Mouse (Mus musculus) liver, embryonic 14.5 days (tissue): ENCODE data around the gene Bcas3. TPM values are rescaled to one million over a fixed set of nuclear protein-coding genes. Genes with fewer than 3 reads are reported as not detected.

Experiments used
- ATAC-seq: fragments of 200-750 bp; cut with Nextera tagmentation; 2 replicates; pipeline ENCODE4 v1.8.0; 2017; ENCODE audit warnings: moderate number of reproducible peaks, mild to moderate bottlenecking, moderate library complexity; ENCODE audit not compliant: insufficient read depth
- DNase-seq, 3 experiments: peaks; one replicate each; pipeline ENCODE4 v3.0.0-alpha.2; 2012 to 2013; ENCODE audit warnings: low read depth in 3 of 3, low spot score in 3 of 3
- H3K27ac ChIP-seq: fragments of 300-500 bp; sonication (generic); 2 replicates; pipeline ENCODE4 v1.5.1; 2014; ENCODE audit warnings: moderate library complexity, mild to moderate bottlenecking, control low read depth, inconsistent platforms
- H3K27me3 ChIP-seq: fragments of 300-500 bp; sonication (generic); 2 replicates; pipeline ENCODE4 v1.6.1; 2014; ENCODE audit warnings: mild to moderate bottlenecking, low read length, moderate library complexity; ENCODE audit not compliant: control insufficient read depth, insufficient read depth
- H3K36me3 ChIP-seq: fragments of 300-500 bp; sonication (generic); replicated peaks from 2 replicates; pipeline ENCODE4 v1.6.1; 2014; ENCODE audit warnings: low read depth; ENCODE audit not compliant: control insufficient read depth, insufficient read depth
- H3K4me1 ChIP-seq, 2 experiments: fragments of 200-500 bp in 1 of 2; fragments of 300-500 bp in 1 of 2; sonication (generic) in 1 of 2; replicated peaks; 2 replicates each; pipeline ENCODE4 v1.6.1; 2012 to 2014; ENCODE audit warnings: antibody characterized with exemption in 1 of 2, inconsistent platforms in 1 of 2, low read length in 1 of 2; ENCODE audit not compliant: control insufficient read depth in 2 of 2, insufficient read depth in 2 of 2
- H3K4me2 ChIP-seq: fragments of 300-500 bp; sonication (generic); 2 replicates; pipeline ENCODE4 v1.6.1; 2014; ENCODE audit warnings: low read depth, mild to moderate bottlenecking, control low read depth, moderate library complexity
- H3K4me3 ChIP-seq, 2 experiments: fragments of 200-500 bp in 1 of 2; fragments of 300-500 bp in 1 of 2; sonication (generic) in 1 of 2; 2 replicates each; pipeline ENCODE4 v1.5.1; 2012 to 2014; ENCODE audit warnings: low read depth in 2 of 2, low read length in 2 of 2, mild to moderate bottlenecking in 2 of 2, control low read depth in 1 of 2, inconsistent platforms in 1 of 2, moderate library complexity in 1 of 2; ENCODE audit not compliant: insufficient read depth in 1 of 2
- H3K9ac ChIP-seq: fragments of 300-500 bp; sonication (generic); replicated peaks from 2 replicates; pipeline ENCODE4 v1.6.1; 2014; ENCODE audit warnings: mild to moderate bottlenecking, control low read depth, moderate library complexity
- H3K9me3 ChIP-seq: fragments of 300-500 bp; sonication (generic); 2 replicates; pipeline ENCODE4 v1.6.1; 2016; ENCODE audit warnings: low read length, mixed read lengths; ENCODE audit not compliant: control insufficient read depth
- CTCF ChIP-seq: IDR thresholded peaks from 2 replicates; pipeline ENCODE4 v1.5.1; 2016; ENCODE audit warnings: antibody characterized with exemption, low read depth, control low read depth
- EP300 ChIP-seq: IDR thresholded peaks from 2 replicates; pipeline ENCODE4 v1.6.1; 2016; ENCODE audit warnings: antibody characterized with exemption, low read depth
- WGBS: fragments of 180-500 bp; shearing (Covaris S2); extraction: QIAGEN DNeasy Blood & Tissue Kit; methylation state at CpG from one replicate; pipeline ENCODE4 v1.1.7; 2014; ENCODE audit not compliant: insufficient replicate concordance; 5-methylcytosine and 5-hydroxymethylcytosine counted together
- polyA plus RNA-seq, 2 experiments: library from polyadenylated mRNA; depleted of rRNA in 1 of 2; stranded (reverse) in 1 of 2; unstranded in 1 of 2; fragments of >200 nt; fragmentation: Nextera tagmentation in 1 of 2; extraction: Ambion mirVana in 1 of 2; gene quantifications; 2 replicates each; pipeline versions ENCODE4 v1.2.1 to v1.2.3; 2012 to 2014

Gene Bcas3
- polyA plus RNA-seq, 2 experiments = 6.9 to 17.5 TPM

GRCm38 (mm10) chr11:85829520-85830440 lies 476.8 kb downstream of the Bcas3 start:
- whole genome bisulfite sequencing = under 1% methylated on average over 60 of the region's 61 CpGs
- no peaks in the 10 kb centered on the region for H3K36me3 ChIP-seq
- no peak for DNase-seq
- peaks cover 0 to 9% of the 10 kb centered on the region in 2 experiments; a peak in 2 of 4 replicates for H3K4me1 ChIP-seq
- H3K27me3 ChIP-seq = peaks cover 96% of the 10 kb centered on the region
- no peak for ATAC-seq
- H3K9ac ChIP-seq = no peak overlapping the region
- TF ChIP-seq EP300 = no peak
- TF ChIP-seq CTCF = no peak
- H3K4me2 ChIP-seq = peak overlapping the region; percentile 31; the same call in 1 of the 2 replicates
- H3K4me3 ChIP-seq = no peak overlapping the region
- H3K27ac ChIP-seq = no peak overlapping the region
- no peaks in the 10 kb centered on the region for H3K9me3 ChIP-seq

GRCm38 (mm10) chr11:85830901-85831341 lies 478.0 kb downstream of the Bcas3 start:
- H3K9me3 ChIP-seq = no peaks in the 10 kb centered on the region
- no peak for DNase-seq
- H3K4me2 ChIP-seq = no peak overlapping the region
- 2% methylated on average over 17 of the region's 17 CpGs for WGBS
- no peak for ATAC-seq
- no peaks in the 10 kb centered on the region for H3K36me3 ChIP-seq
- no peak overlapping the region for H3K9ac ChIP-seq
- H3K27ac ChIP-seq = no peak overlapping the region
- peaks cover 99% of the 10 kb centered on the region for H3K27me3 ChIP-seq
- TF ChIP-seq EP300 (no peak), CTCF (peak; percentile 61)
- no peak overlapping the region for H3K4me3 ChIP-seq
- H3K4me1 ChIP-seq = peaks cover 0 to 9% of the 10 kb centered on the region in 2 experiments; a peak in 2 of 4 replicates

GRCm38 (mm10) chr11:85831656-85832230 lies 478.8 kb downstream of the Bcas3 start:
- TF ChIP-seq CTCF = no peak
- TF ChIP-seq EP300 = no peak
- peak overlapping the region in 1 of 2 experiments; percentile 28; a peak in 2 of 4 replicates for H3K4me3 ChIP-seq
- H3K27ac ChIP-seq = no peak overlapping the region
- no peak for ATAC-seq
- DNase-seq = no peak
- 2% methylated on average over 33 of the region's 33 CpGs for WGBS
- peaks cover 0 to 9% of the 10 kb centered on the region in 2 experiments; a peak in 2 of 4 replicates for H3K4me1 ChIP-seq
- no peak overlapping the region for H3K9ac ChIP-seq
- H3K36me3 ChIP-seq = no peaks in the 10 kb centered on the region
- peak overlapping the region; percentile 53 for H3K4me2 ChIP-seq
- H3K9me3 ChIP-seq = no peaks in the 10 kb centered on the region
- peaks cover 99% of the 10 kb centered on the region for H3K27me3 ChIP-seq

GRCm38 (mm10) chr11:85832231-85832924 lies 479.4 kb downstream of the Bcas3 start, which contains the start of gene Tbx2:
Gene Tbx2 (plus strand): TSS chr11:85832551.
- H3K27ac ChIP-seq = no peak within 1 kb of the TSS
- peaks cover 99% of the 10 kb centered on the region for H3K27me3 ChIP-seq
- WGBS = under 1% methylated on average over 41 of the region's 52 CpGs

More at GRCm38 (mm10) chr11:85832231-85832924, 479.4 kb downstream of the Bcas3 start, which contains the start of gene Tbx2:
- H3K9me3 ChIP-seq = no peaks in the 10 kb centered on the region
- H3K4me1 ChIP-seq = peaks cover 0 to 4% of the 10 kb centered on the region in 2 experiments; a peak in 1 of 4 replicates
- H3K36me3 ChIP-seq = no peaks in the 10 kb centered on the region
- H3K9ac ChIP-seq = no peak within 1 kb of the TSS
- no peak for TF ChIP-seq CTCF
- TF ChIP-seq EP300 = no peak
- ATAC-seq (peak; percentile 47), DNase-seq (no peak)
- H3K4me3 ChIP-seq = peak within 1 kb of the TSS; percentile 32 to 41
- peak within 1 kb of the TSS; percentile 53 for H3K4me2 ChIP-seq
